Mouse (Mus musculus) CH12.LX (cell line): Measurements from ENCODE around the gene Prss16.

Source experiments
- CTCF ChIP-seq, 2 experiments: IDR thresholded peaks in 1 of 2; conservative IDR thresholded peaks in 1 of 2; 2 replicates each; pipeline ENCODE4 v1.5.1; 2011 to 2012; ENCODE audit warnings: low read depth in 2 of 2, low read length in 2 of 2, improper control_type of control experiment in 1 of 2, inconsistent platforms in 1 of 2, mild to moderate bottlenecking in 1 of 2, moderate library complexity in 1 of 2
- ETS1 ChIP-seq: conservative IDR thresholded peaks from 2 replicates; pipeline ENCODE4 v1.6.1; 2012; ENCODE audit warnings: low read depth, mild to moderate bottlenecking, inconsistent platforms, low read length, improper control_type of control experiment, moderate library complexity
- MAX ChIP-seq: IDR thresholded peaks from 2 replicates; pipeline ENCODE4 v1.6.1; 2011; ENCODE audit warnings: low read length, improper control_type of control experiment
- NELFE ChIP-seq: IDR thresholded peaks from 2 replicates; pipeline ENCODE4 v1.6.1; 2011; ENCODE audit warnings: low read depth, low read length, improper control_type of control experiment
- ZKSCAN1 ChIP-seq: IDR thresholded peaks from 2 replicates; pipeline ENCODE4 v1.6.1; 2012; ENCODE audit warnings: low read depth, inconsistent platforms, low read length, improper control_type of control experiment, borderline replicate concordance

DNA sequence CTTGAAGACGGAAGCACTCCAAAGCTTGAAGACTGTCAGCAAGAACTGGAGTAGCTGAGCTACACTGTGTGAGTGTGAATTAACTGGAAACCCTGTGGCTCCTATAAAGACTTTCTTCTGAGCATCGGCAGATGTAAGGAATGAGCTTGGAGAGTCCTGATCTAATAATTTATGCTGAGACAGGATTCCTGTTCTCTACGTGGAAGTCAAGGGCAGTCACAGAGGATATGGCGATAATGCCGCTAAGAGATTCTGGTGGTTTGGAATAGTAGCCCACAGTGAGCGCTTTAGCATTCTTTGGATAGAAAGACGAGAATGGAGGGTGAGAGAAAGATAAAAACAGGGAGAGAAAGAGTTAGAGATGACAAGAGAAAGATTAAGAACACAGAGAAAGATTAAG lies 1.7 kb downstream of the Prss16 start:
- TF ChIP-seq ETS1 (no peak), NELFE (no peak), CTCF (conservative IDR thresholded peaks at IDR 0.05 in 1 of 2, IDR thresholded peaks at IDR 0.05 in 1 of 2; ENCODE audit: low read depth in 2 of 2, low read length in 2 of 2) (no peak), MAX (no peak), ZKSCAN1 (no peak)
